ENCODE assay signal across 28 mouse cellular contexts in genomic region chrX:85041466-85042058, GRCm38 (mm10).
DNase-seq lines count a peak whose midpoint lies in the region; ATAC-seq and TF ChIP-seq lines count a peak whose summit lies in the region.
"Had no signal": no experiment of that assay in that cellular context is flagged by ENCODE, and none has a peak within 500 bp of the region (broad histone marks: within the 10 kb centered on the region; RNA-seq: fewer than 3 reads in every experiment).

No protein-coding gene starts in this region.

- no peak overlapping the region for H3K9ac ChIP-seq in liver, adult 2 months (ENCODE audit: low read depth, low read length)
- no peak overlapping the region for H3K9ac ChIP-seq in liver, embryonic 12.5 days
- H3K9ac ChIP-seq: liver, postnatal 0 days; neural tube, embryonic 13.5 days had no signal

- no peak for TF ChIP-seq POLR2A in liver, adult 2 months (IDR thresholded peaks at IDR 0.05; ENCODE audit: extremely low read depth, insufficient read depth, low read length)

- 60% methylated on average over 8 of the region's 8 CpGs for WGBS in liver, adult 2 months
- 46% methylated on average over 8 of the region's 8 CpGs for WGBS in liver, embryonic 12.5 days (ENCODE audit: insufficient replicate concordance)

- H3K27ac ChIP-seq in liver, adult 2 months (replicated peaks; ENCODE audit: insufficient read depth, low read depth, low read length) = no peak overlapping the region
- H3K27ac ChIP-seq in liver, embryonic 12.5 days = no peak overlapping the region
- H3K27ac ChIP-seq: hindbrain, postnatal 0 days; kidney, postnatal 0 days; macrophage; midbrain, embryonic 10.5 days; neural tube, embryonic 13.5 days had no signal

- no peaks in the 10 kb centered on the region for H3K36me3 ChIP-seq in liver, adult 2 months (ENCODE audit: control insufficient read depth, insufficient read depth, low read length)
- no peaks in the 10 kb centered on the region for H3K36me3 ChIP-seq in liver, embryonic 12.5 days
- H3K36me3 ChIP-seq: G1E; midbrain, embryonic 10.5 days; neural tube, embryonic 13.5 days had no signal

- no peak overlapping the region for H3K4me2 ChIP-seq in liver, embryonic 12.5 days
- H3K4me2 ChIP-seq: neural tube, embryonic 13.5 days had no signal

- DNase-seq in embryo, embryonic 10.5 days (ENCODE audit: low spot score) = peak; percentile 2
- no peak for DNase-seq in embryo, embryonic 10 days (ENCODE audit: low spot score)
- DNase-seq in liver, adult 2 months (ENCODE audit: extremely low read depth, low read depth, low spot score) = peak; percentile 10
- DNase-seq in cerebellum, adult 8-10 months = no peak
- DNase-seq in kidney, adult 9 months = no peak
- DNase-seq: adrenal gland, adult 8-10 months; cerebellum, adult 18-20 months; cerebellum, postnatal 25 days; heart, postnatal 4 days; kidney, adult 18-20 months; left cerebral cortex, postnatal 4 days; liver; liver, postnatal 0 days; right cerebral cortex, adult 18-20 months; right cerebral cortex, postnatal 4 days; thymus, adult 18-20 months; thymus, postnatal 36 days had no signal

- TF ChIP-seq CTCF in liver, adult 2 months (IDR thresholded peaks at IDR 0.05; ENCODE audit: low read depth, low read length) = no peak

- no peaks in the 10 kb centered on the region for H3K4me1 ChIP-seq in liver, adult 2 months (ENCODE audit: control insufficient read depth, insufficient read depth, low read length)
- H3K4me1 ChIP-seq in liver, embryonic 12.5 days = no peaks in the 10 kb centered on the region
- H3K4me1 ChIP-seq: midbrain, embryonic 10.5 days; neural tube, embryonic 13.5 days had no signal

- no peak for ATAC-seq in liver, embryonic 12.5 days
- ATAC-seq in inflammation-experienced regulatory T-cells, adult 6 months = peak; percentile 73
- ATAC-seq: hindbrain, postnatal 0 days; liver, postnatal 0 days; lung, postnatal 0 days; midbrain, embryonic 16.5 days had no signal

- H3K4me3 ChIP-seq in liver, adult 2 months (ENCODE audit: insufficient read depth, low read depth, low read length) = no peak overlapping the region
- no peak overlapping the region for H3K4me3 ChIP-seq in liver, embryonic 12.5 days
- H3K4me3 ChIP-seq: midbrain, embryonic 10.5 days; myocyte; neural tube, embryonic 13.5 days had no signal

- H3K79me2 ChIP-seq in liver, adult 2 months (ENCODE audit: control insufficient read depth, insufficient read depth, low read length) = no peaks in the 10 kb centered on the region

- no peaks in the 10 kb centered on the region for H3K27me3 ChIP-seq in liver, adult 2 months (ENCODE audit: control insufficient read depth, insufficient read depth, low read length)
- H3K27me3 ChIP-seq in liver, embryonic 12.5 days (replicated peaks) = no peaks in the 10 kb centered on the region
- H3K27me3 ChIP-seq: neural tube, embryonic 13.5 days had no signal

- H3K9me3 ChIP-seq in liver, embryonic 12.5 days (replicated peaks) = no peaks in the 10 kb centered on the region
- H3K9me3 ChIP-seq: G1E; midbrain, embryonic 10.5 days; neural tube, embryonic 13.5 days had no signal

Comparison
In these comparisons a context has a peak if more than half of its experiments do, and no peak if none do; other contexts are left out.
1. DNase-seq: peak in embryo, embryonic 10.5 days (single experiment) and liver, adult 2 months (single experiment); none in embryo, embryonic 10 days (single experiment), cerebellum, adult 8-10 months (single experiment) and kidney, adult 9 months (single experiment).